Mouse (Mus musculus): ENCODE data around the gene Traf2. TPM values are rescaled to one million over a fixed set of nuclear protein-coding genes. Genes with fewer than 3 reads are reported as not detected.

The Traf2 gene
- polyA plus RNA-seq, 1 experiment from 2014 or later = 36.0 TPM

GRCm38 (mm10) chr2:25577951-25578795 lies 31.4 kb upstream of the Traf2 start:
- Histone ChIP-seq H3K9ac (replicated peaks; ENCODE audit: low read length) (no peak overlapping the region; the same call in 1 of the 2 replicates), H3K4me2 (ENCODE audit: low read depth, low read length) (peak overlapping the region; percentile 37), H3K4me3 (ENCODE audit: low read depth, low read length) (peak overlapping the region; percentile 22), H3K36me3 (replicated peaks; ENCODE audit: control insufficient read depth, insufficient read depth, low read depth, low read length) (no peaks in the 10 kb centered on the region), H3K27ac (replicated peaks; ENCODE audit: low read depth, low read length) (no peak overlapping the region), H3K9me3 (replicated peaks; ENCODE audit: control insufficient read depth, low read length) (no peaks in the 10 kb centered on the region), H3K27me3 (ENCODE audit: control insufficient read depth, insufficient read depth, low read length) (peaks cover 57% of the 10 kb centered on the region), H3K4me1 (ENCODE audit: control insufficient read depth, insufficient read depth, low read length) (peaks cover 5% of the 10 kb centered on the region)
- WGBS = 4% methylated on average over 73 of the region's 75 CpGs
- DNase-seq (ENCODE audit: low spot score) (peak; percentile 32), ATAC-seq (replicated peaks; ENCODE audit: insufficient number of reproducible peaks, low FRiP score, low TSS enrichment, low read depth) (no peak)

DNA sequence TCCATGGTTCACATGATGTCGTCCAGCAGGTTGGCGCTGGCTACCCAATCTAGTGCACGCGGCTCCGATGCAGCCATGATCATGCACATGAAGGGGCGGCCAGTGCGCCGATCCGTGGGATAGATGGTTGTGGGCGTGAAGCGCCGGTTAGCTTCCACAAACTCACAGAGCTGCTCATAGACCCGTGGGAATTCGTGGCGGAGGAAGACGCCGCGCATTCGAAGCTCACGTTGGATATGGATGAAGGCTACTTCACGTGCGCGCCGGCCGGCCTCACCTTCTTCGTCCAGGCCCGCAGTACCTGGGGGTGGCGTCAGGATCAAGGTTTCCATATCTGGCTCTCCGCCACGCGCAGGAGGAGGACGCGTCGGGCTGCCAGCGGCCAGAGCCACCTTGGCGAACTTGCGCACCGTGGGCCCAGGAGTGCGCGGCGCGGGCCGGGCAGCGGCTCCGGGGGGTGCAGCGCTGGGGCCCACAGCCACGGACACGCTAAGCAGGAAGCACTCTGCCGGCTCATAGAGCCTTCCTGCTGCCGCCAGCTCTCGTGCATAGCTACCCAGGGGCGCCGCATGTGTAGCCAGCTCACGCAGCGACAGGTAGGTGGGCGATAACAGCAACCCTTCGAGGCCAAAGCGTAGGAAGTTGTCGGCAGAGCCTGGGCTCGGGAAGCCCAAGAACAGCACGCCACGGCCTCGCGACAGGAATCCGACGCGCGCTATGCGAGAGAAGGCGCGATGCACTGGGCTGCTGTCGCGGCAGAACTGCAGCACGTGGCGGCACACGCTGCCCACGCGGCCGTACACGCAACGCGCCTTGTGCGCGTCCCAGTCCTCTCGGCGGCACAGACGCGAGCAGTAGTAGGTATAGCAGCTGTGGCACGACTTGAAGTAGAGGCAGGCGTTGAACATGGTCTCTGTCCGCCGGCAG lies 30.5 kb upstream of the Traf2 start:
- no peak overlapping the region for H3K27ac ChIP-seq (replicated peaks; ENCODE audit: low read depth, low read length)
- WGBS = 12% methylated on average over 92 of the region's 92 CpGs
- peaks cover 57% of the 10 kb centered on the region for H3K27me3 ChIP-seq (ENCODE audit: control insufficient read depth, insufficient read depth, low read length)
- H3K36me3 ChIP-seq (replicated peaks; ENCODE audit: control insufficient read depth, insufficient read depth, low read depth, low read length) = no peaks in the 10 kb centered on the region
- H3K9ac ChIP-seq (replicated peaks; ENCODE audit: low read length) = peak overlapping the region; percentile 28
- no peaks in the 10 kb centered on the region for H3K9me3 ChIP-seq (replicated peaks; ENCODE audit: control insufficient read depth, low read length)
- H3K4me3 ChIP-seq (ENCODE audit: low read depth, low read length) = peak overlapping the region; percentile 22
- DNase-seq (ENCODE audit: low spot score) (no peak), ATAC-seq (replicated peaks; ENCODE audit: insufficient number of reproducible peaks, low FRiP score, low TSS enrichment, low read depth) (no peak)
- peak overlapping the region; percentile 37 for H3K4me2 ChIP-seq (ENCODE audit: low read depth, low read length)
- H3K4me1 ChIP-seq (ENCODE audit: control insufficient read depth, insufficient read depth, low read length) = peaks cover 5% of the 10 kb centered on the region

DNA sequence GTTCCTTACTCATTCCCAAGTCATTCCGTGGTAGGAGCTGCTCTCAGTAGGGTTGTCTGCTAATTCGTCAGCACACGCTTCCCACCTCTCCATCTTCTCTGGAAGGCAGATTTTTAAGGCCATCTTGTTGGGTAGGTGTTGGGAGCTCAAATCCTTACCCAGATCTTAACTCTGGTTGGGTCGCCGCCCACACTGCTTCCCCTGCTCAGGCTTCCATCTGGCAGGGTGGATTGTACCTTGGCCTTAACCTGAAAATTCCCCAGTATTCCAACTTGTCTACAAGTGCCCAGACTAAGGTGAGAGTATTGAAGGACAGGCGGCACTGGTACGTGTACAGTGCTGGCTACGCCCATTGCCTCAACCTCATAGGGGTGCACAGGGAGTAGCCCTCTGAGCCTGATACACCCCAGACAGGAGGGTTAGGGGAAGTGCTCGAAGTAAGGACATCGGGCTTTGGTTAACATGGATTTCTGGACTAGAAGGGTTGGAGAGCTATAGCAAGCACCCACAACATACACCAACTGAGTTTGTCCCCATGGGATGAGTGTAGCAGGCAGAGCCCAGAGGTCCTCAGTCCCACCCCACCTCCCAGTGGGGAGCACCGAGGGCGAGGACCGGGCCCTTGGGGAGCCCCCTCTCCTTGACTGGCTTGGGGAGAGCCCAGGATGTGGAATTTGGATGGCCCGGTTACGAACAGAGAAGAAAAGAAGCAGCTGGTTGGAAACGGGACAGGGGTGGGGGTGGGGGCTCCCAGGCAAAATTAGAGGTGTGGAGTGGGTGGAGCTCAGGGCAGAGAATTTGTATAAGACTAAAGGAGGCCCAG lies 29.5 kb upstream of the Traf2 start:
- WGBS = 69% methylated on average over 16 of the region's 16 CpGs
- H3K4me2 ChIP-seq (ENCODE audit: low read depth, low read length) = peak overlapping the region; percentile 73; the same call in 1 of the 2 replicates
- H3K4me3 ChIP-seq (ENCODE audit: low read depth, low read length) = no peak overlapping the region

DNA sequence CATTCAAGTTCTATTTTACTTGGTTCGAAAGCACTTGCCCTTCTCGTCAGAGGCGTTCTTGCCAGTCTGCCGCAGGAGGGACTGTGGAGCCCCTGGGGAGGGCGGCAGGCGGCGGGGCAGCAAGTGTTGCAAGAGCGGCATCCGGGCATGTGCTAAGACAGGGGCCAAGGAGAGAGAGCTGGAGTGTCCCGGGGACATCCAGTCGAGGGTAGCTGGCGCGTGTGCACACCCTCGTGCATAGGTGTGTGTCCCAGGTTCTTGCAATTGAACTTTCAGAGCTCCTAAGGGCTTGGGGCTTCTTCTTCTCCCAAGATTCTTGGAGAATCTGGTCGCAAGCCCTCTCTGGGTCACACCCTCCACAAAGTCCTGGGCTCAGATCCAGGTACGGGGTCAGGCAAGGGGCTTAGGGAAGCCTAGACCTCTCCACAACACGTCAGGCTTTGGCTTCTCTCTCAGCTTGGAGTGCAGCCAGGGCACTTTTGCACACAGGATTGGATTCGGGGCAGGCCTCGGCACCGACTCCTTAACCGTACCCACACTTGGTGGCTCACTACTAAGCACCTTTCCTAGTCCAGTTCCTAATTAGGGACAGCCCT lies 28.8 kb upstream of the Traf2 start:
- Histone ChIP-seq H3K9me3 (replicated peaks; ENCODE audit: control insufficient read depth, low read length) (no peaks in the 10 kb centered on the region), H3K9ac (replicated peaks; ENCODE audit: low read length) (peak overlapping the region; percentile 68), H3K4me3 (ENCODE audit: low read depth, low read length) (peak overlapping the region; percentile 56), H3K27me3 (ENCODE audit: control insufficient read depth, insufficient read depth, low read length) (peaks cover 50% of the 10 kb centered on the region), H3K27ac (replicated peaks; ENCODE audit: low read depth, low read length) (peak overlapping the region; percentile 75), H3K4me1 (ENCODE audit: control insufficient read depth, insufficient read depth, low read length) (peaks cover 5% of the 10 kb centered on the region), H3K4me2 (ENCODE audit: low read depth, low read length) (peak overlapping the region; percentile 73), H3K36me3 (replicated peaks; ENCODE audit: control insufficient read depth, insufficient read depth, low read depth, low read length) (no peaks in the 10 kb centered on the region)
- DNase-seq (ENCODE audit: low spot score) (peak; percentile 43), ATAC-seq (replicated peaks; ENCODE audit: insufficient number of reproducible peaks, low FRiP score, low TSS enrichment, low read depth) (no peak; the same call in 1 of the 2 replicates)
- WGBS = 12% methylated on average over 21 of the region's 21 CpGs

More for the DNA sequence above, 29.5 kb upstream of the Traf2 start:
- ATAC-seq (replicated peaks; ENCODE audit: insufficient number of reproducible peaks, low FRiP score, low TSS enrichment, low read depth) (no peak), DNase-seq (ENCODE audit: low spot score) (no peak)
- Histone ChIP-seq H3K4me1 (ENCODE audit: control insufficient read depth, insufficient read depth, low read length) (peaks cover 5% of the 10 kb centered on the region), H3K9me3 (replicated peaks; ENCODE audit: control insufficient read depth, low read length) (no peaks in the 10 kb centered on the region), H3K27me3 (ENCODE audit: control insufficient read depth, insufficient read depth, low read length) (peaks cover 57% of the 10 kb centered on the region), H3K27ac (replicated peaks; ENCODE audit: low read depth, low read length) (no peak overlapping the region), H3K36me3 (replicated peaks; ENCODE audit: control insufficient read depth, insufficient read depth, low read depth, low read length) (no peaks in the 10 kb centered on the region), H3K9ac (replicated peaks; ENCODE audit: low read length) (peak overlapping the region; percentile 68; the same call in 1 of the 2 replicates)

GRCm38 (mm10) chr2:25574579-25575431 lies 28.1 kb upstream of the Traf2 start, which contains the start of the genes Mamdc4 and Phpt1:
Gene Mamdc4, minus strand, starts transcription at chr2:25574845.
Gene Phpt1, minus strand, starts transcription at chr2:25575224.
- H3K4me3 ChIP-seq (ENCODE audit: low read depth, low read length) = peak within 1 kb of the TSS; percentile 56
- no peaks in the 10 kb centered on the region for H3K36me3 ChIP-seq (replicated peaks; ENCODE audit: control insufficient read depth, insufficient read depth, low read depth, low read length)
- peak within 1 kb of the TSS; percentile 75 for H3K27ac ChIP-seq (replicated peaks; ENCODE audit: low read depth, low read length)
- peaks cover 3% of the 10 kb centered on the region for H3K4me1 ChIP-seq (ENCODE audit: control insufficient read depth, insufficient read depth, low read length)
- peaks cover 42% of the 10 kb centered on the region for H3K27me3 ChIP-seq (ENCODE audit: control insufficient read depth, insufficient read depth, low read length)
- peak; percentile 98 for ATAC-seq (replicated peaks; ENCODE audit: insufficient number of reproducible peaks, low FRiP score, low TSS enrichment, low read depth)
- under 1% methylated on average over 44 of the region's 45 CpGs for WGBS
- H3K4me2 ChIP-seq (ENCODE audit: low read depth, low read length) = peak within 1 kb of the TSS; percentile 92
- peak within 1 kb of the TSS; percentile 68 for H3K9ac ChIP-seq (replicated peaks; ENCODE audit: low read length)
- no peaks in the 10 kb centered on the region for H3K9me3 ChIP-seq (replicated peaks; ENCODE audit: control insufficient read depth, low read length)
- peak; percentile 99 for DNase-seq (ENCODE audit: low spot score)

- Histone ChIP-seq H3K36me3 (replicated peaks; ENCODE audit: control insufficient read depth, insufficient read depth, low read depth, low read length) (no peaks in the 10 kb centered on the region), H3K27me3 (ENCODE audit: control insufficient read depth, insufficient read depth, low read length) (peaks cover 36% of the 10 kb centered on the region), H3K4me2 (ENCODE audit: low read depth, low read length) (peak overlapping the region; percentile 92), H3K9ac (replicated peaks; ENCODE audit: low read length) (peak overlapping the region; percentile 68), H3K27ac (replicated peaks; ENCODE audit: low read depth, low read length) (no peak overlapping the region), H3K4me3 (ENCODE audit: low read depth, low read length) (peak overlapping the region; percentile 56), H3K9me3 (replicated peaks; ENCODE audit: control insufficient read depth, low read length) (no peaks in the 10 kb centered on the region), H3K4me1 (ENCODE audit: control insufficient read depth, insufficient read depth, low read length) (peaks cover 3% of the 10 kb centered on the region)
- ATAC-seq (replicated peaks; ENCODE audit: insufficient number of reproducible peaks, low FRiP score, low TSS enrichment, low read depth) (no peak), DNase-seq (ENCODE audit: low spot score) (no peak)
- 19% methylated on average over 11 of the region's 11 CpGs for WGBS
Observed at GRCm38 (mm10) chr2:25574136-25574535, 27.4 kb upstream of the Traf2 start.

Measured in embryonic facial prominence, embryonic 11.5 days (tissue).